Mouse (Mus musculus) erythroblast, adult 5-6 weeks (primary cell): Measurements from ENCODE around the gene Siva1. TPM values are rescaled to one million over a fixed set of nuclear protein-coding genes. Genes with fewer than 3 reads are reported as not detected.

Source experiments
- ATAC-seq: replicated peaks from 2 replicates; pipeline ENCODE4 v1.8.0; 2016; ENCODE audit warnings: moderate number of reproducible peaks, mild to moderate bottlenecking, moderate TSS enrichment, inconsistent platforms; ENCODE audit not compliant: poor library complexity, low FRiP score, severe bottlenecking
- total RNA-seq, 2 experiments: library from RNA; stranded (forward) in 1 of 2; stranded (reverse) in 1 of 2; fragments of 150-400 nt in 1 of 2; fragments of 200-764, 138-1000 nt in 1 of 2; gene quantifications; 2 replicates each; pipeline versions ENCODE4 v1.2.3 to v1.2.4; 2015 to 2017; ENCODE audit warnings: low replicate concordance in 2 of 2

Siva1 gene
- total RNA-seq, 2 experiments from 2014 or later: 45.0 to 65.9 TPM

DNA sequence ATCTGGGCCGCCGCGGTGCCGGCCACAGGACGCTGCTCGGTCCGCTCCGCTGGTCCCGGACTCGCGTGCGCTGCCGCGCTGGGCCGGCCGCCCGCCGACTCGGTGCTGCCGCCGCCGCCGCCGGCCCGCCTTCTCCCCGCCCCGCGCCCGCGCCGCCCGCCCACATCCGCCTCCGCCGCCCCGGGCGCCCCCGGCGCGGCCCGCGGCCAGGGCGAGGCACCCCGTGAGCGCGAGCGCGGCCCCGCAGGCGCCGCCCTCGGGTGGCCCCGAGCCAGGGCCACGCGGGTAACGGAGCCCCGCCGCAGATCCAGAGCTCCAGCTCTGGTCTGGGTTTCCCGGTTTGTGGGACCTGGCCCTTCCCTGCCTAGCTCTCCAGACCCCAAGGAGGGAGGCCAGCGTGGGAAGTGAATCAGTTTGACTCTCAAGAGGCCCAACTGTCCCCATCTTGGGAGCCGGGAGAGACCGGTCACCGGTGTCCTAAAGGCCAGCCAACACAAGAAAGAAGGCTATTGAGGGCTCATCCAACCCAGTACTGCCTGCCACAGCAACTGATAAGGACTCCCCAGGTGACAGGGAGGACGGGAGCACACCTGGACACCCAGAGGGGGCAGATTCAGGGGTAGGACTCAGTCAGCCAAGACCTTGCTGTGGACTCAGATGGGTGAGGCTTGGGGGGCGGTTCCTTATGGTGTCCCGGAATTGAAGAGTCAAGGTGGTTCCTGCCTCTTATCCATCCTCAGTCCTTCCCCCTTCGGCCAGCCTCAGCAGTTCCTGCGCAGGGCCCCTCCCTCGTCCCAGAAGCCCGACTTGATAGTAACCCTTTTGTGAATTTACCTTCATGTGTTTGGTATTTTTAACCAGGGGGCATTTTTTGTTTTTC is 29.9 kb downstream of the Siva1 start, which contains the start of gene Akt1:
Gene Akt1, minus strand, starts transcription at position 753 of the 880 bp plus-strand sequence.
- peak; percentile 29; the same call in 1 of the 2 replicates for ATAC-seq

GRCm38 (mm10) chr12:112675245-112676035 is 31.0 kb downstream of the Siva1 start:
- peak; percentile 59 for ATAC-seq

DNA sequence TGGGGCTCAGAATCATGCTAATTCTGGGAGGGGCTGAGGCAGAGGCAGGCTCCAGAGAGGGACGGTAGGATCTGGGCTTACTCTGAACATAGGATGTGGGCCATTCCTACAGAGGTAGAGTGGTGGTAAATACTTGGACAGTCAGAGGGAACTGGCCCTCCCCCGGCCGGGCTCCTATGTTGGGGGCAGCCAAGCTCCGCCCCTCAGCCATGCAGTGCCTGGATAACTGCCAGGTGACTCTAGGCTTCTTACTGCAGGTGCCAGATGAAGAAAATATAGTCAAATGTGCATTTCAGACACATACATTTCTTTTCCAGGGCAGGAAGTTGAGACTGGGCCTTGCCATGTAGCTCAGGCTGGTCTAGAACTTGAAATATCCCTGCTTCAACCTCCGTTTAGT is 32.6 kb downstream of the Siva1 start:
- no peak for ATAC-seq

- no peak for ATAC-seq
These were observed 33.6 kb downstream of the Siva1 start for GRCm38 (mm10) chr12:112677943-112678554.

DNA sequence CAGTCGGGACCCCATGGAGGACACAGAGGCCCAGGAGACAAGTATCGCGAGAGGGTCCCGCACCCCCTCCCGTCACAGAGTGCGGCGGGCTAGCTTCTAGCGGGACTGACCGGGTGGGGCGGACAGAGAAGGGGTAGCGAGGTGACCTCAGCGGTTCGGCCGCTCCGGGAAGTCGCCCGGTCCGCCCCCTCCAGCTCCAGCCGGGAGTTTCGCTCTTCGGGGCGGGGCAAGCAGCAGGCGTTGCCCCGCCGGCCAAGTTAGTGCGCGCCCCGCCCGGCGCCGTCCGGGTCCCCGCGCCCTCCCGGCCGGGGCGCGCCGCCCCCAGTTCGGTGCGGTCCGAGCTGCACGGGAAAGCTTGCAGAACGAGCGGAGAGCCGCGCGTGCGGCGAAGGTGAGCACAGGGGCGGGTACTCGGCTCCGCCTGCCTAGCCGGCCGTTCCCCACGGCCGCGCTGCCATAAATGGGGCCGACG is 34.1 kb downstream of the Siva1 start, which contains the start of gene Zbtb42:
Gene Zbtb42, plus strand, starts transcription at position 274 of the 472 bp plus-strand sequence.
- ATAC-seq: no peak

DNA sequence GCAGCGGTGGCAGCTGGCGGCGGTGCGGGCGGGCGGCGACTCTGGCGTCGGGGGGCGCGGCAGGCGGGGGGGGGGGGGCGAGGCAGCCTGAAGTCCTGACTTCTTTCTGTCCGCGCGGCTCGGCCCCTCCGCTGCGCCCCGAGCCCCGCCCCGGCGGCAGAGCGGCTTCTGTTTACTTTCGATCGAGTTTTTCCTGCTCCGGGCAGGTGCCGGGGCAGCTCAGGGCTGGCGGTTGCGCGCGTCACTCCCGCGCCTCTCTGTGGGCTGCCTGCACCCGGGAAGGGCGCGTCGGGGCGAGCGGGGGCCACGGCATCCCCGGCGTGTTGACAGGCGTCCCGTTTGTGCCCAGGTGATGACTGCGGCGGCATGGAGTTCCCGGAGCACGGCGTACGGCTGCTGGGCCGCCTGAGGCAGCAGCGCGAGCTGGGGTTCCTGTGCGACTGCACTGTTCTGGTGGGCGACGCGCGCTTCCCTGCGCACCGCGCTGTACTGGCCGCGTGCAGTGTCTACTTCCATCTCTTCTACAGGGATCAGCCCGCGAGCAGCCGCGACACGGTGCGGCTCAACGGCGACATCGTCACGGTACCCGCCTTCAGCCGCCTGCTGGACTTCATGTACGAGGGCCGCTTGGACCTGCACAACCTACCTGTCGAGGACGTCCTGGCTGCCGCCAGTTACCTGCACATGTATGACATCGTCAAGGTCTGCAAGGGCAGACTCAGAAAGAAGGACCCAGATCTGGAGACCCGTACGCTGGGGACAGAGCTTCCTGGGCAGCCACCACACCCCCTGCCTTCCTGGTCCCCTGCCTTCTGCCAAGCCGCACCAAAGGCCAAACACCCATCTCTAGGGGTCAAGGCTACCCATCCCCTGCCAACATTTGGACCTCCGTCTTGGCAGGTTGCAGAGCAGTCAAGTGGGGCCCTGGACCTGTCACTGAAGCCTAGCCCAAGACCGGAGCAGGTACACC is 34.8 kb downstream of the Siva1 start:
- ATAC-seq: no peak

DNA sequence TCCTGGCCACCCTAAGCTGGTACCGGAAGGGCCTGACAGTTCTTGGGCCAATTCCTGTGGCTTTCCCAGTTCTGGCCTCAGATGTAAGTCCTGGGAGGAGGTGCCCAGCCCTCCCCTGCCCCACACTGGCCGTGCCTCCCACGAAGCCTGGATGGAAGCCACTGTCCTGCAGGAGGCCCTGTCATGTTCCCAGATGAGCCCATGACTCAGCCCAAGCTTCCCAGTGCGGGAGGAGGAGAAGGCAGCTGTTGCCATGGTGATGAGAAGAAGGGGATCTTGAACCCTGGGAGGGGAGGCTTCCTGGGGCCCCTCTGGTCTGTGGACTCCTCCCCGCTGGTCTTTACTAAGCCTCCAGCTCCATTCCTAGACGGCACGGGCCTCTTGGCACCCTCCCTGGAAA is 38.9 kb downstream of the Siva1 start:
- ATAC-seq: no peak

- ATAC-seq: no peak
These were observed 44.0 kb downstream of the Siva1 start for GRCm38 (mm10) chr12:112688458-112688857.

DNA sequence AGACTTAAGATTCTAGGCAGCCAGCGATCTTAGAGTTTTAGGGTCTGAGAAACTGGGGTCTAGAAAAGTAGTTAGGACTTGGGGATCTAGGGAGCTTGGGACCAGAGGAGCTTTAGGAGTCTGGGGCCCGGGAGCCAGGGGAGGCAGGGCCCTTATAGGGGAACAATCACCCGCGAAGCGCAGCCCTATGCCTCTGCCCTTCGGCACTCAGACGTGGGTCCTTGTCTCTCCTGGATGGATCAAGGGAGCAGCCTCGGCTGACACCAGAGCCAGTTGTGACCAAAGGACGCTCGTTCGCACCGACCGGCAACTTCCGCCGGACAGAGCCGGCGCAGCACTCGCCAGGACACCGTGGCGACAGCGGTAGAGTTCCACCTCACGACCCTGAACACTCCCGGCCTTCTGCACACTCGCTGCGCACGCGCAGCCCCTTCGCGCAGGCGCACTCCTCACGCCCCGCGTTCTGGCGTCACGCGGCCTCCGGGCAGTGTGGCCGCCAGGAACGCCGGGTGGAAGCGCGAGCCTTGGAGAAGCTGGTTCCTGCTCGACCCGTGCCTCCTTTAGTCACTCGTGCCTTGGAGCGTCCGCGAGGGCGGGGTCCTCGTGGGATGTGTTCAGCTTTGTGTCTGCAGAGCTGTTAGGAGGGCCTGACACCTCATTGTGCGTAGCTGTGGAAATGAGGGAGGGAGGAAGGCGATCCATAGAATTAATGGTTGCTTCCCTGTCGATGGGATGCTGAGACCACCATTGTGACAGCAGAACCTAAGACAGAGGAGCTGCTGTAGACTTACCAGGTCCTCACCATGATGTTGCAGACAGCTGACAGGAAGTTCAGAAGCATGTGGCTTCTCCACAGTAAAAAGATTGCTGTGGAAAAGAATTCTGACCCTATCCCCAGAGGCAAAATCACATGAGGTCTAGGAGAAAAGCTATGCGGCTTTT is 49.0 kb downstream of the Siva1 start:
- peak; percentile 74 for ATAC-seq

DNA sequence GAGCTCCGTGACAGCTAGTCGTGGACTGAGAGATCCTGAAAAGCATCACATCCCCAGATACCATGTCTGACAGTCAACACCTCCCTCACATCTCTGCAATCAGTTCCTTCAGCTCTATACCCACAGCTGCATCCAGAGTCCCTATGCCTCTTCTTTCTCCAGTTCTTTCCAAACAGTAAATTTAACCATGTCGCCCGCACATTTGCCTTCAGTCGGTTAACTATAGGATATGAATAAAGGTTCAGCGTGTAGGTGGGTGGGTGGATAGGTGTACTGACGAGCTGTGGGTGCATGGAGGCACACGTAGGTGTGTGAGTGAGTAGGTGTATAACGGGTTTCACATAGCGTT is 49.6 kb downstream of the Siva1 start:
- no peak for ATAC-seq

DNA sequence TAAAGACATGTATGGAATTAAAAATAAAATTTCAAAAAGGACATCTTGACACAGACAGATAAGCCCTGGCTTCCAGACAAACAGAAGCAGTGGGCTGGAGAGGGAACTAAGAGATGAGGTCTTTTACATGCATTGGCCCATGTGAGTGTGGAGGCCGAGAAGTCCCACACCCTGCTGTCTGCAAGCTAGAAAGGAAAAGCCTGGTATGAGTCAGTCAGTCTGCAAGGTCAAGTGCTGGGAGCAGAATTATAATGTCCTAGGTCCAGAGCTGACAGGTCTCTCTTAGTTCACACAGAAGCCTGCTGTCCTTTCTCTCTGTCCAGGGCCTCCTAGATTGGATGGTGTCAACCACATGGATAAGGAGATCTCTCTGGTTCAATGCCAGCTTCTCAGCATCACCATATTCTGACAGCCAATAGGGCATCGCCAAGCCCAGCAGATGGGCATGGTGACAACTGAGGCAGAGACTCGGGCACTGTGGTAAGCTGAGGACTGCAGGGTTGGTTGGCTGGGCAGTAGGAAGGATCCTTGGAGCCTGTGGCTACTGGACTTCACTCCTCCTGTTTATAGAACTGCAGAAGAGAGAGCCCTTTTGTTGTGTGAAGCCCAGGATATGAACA is 52.4 kb downstream of the Siva1 start:
- no peak for ATAC-seq

Other genes with a start within 250 kb of the Siva1 start
- not detected in 2 replicates for gene A530016L24Rik, start 155.2 kb upstream of the Siva1 start, total RNA-seq (2015; ENCODE audit: low replicate concordance)
- not detected in 2 replicates for gene A530016L24Rik, start 155.2 kb upstream of the Siva1 start, total RNA-seq (2017; ENCODE audit: low replicate concordance)
- gene Tmem179, start 127.9 kb upstream of the Siva1 start, total RNA-seq (2015; ENCODE audit: low replicate concordance): not detected in 2 replicates
- gene Tmem179, start 127.9 kb upstream of the Siva1 start, total RNA-seq (2017; ENCODE audit: low replicate concordance): not detected in 2 replicates
- gene Inf2, start 55.9 kb upstream of the Siva1 start, total RNA-seq (2015; ENCODE audit: low replicate concordance): 3.1 and 4.6 TPM in 2 replicates
- gene Inf2, start 55.9 kb upstream of the Siva1 start, total RNA-seq (2017; ENCODE audit: low replicate concordance): 0.94 and 3.5 TPM in 2 replicates
- 20.5 and 32.3 TPM in 2 replicates for gene Adssl1, start 24.6 kb upstream of the Siva1 start, total RNA-seq (2015; ENCODE audit: low replicate concordance)
- 23.8 and 24.4 TPM in 2 replicates for gene Adssl1, start 24.6 kb upstream of the Siva1 start, total RNA-seq (2017; ENCODE audit: low replicate concordance)
- gene Akt1, start 30.2 kb downstream of the Siva1 start, total RNA-seq (2015; ENCODE audit: low replicate concordance): 20.9 and 30.7 TPM in 2 replicates
- gene Akt1, start 30.2 kb downstream of the Siva1 start, total RNA-seq (2017; ENCODE audit: low replicate concordance): 25.1 and 26.3 TPM in 2 replicates
- 2.3 TPM in 1 of 2 replicates, not detected in the other for gene Zbtb42, start 34.1 kb downstream of the Siva1 start, total RNA-seq (2015; ENCODE audit: low replicate concordance)
- 0.42 and 1.2 TPM in 2 replicates for gene Zbtb42, start 34.1 kb downstream of the Siva1 start, total RNA-seq (2017; ENCODE audit: low replicate concordance)
- gene Cep170b, start 75.8 kb downstream of the Siva1 start, total RNA-seq (2015; ENCODE audit: low replicate concordance): not detected in 2 replicates
- gene Cep170b, start 75.8 kb downstream of the Siva1 start, total RNA-seq (2017; ENCODE audit: low replicate concordance): 0.51 TPM in 1 of 2 replicates, not detected in the other
- gene Pld4, start 116.0 kb downstream of the Siva1 start, total RNA-seq (2015; ENCODE audit: low replicate concordance): 31.9 and 42.8 TPM in 2 replicates
- 14.6 and 26.6 TPM in 2 replicates for gene Pld4, start 116.0 kb downstream of the Siva1 start, total RNA-seq (2017; ENCODE audit: low replicate concordance)
- gene Ahnak2, start 158.0 kb downstream of the Siva1 start, total RNA-seq (2015; ENCODE audit: low replicate concordance): not detected in 2 replicates
- gene Ahnak2, start 158.0 kb downstream of the Siva1 start, total RNA-seq (2017; ENCODE audit: low replicate concordance): 0.09 TPM in 1 of 2 replicates, not detected in the other
- not detected in 2 replicates for gene Clba1, start 164.3 kb downstream of the Siva1 start, total RNA-seq (2015; ENCODE audit: low replicate concordance)
- 0.42 TPM in 1 of 2 replicates, not detected in the other for gene Clba1, start 164.3 kb downstream of the Siva1 start, total RNA-seq (2017; ENCODE audit: low replicate concordance)
- gene Cdca4, start 184.7 kb downstream of the Siva1 start, total RNA-seq (2015; ENCODE audit: low replicate concordance): 28.8 and 35.5 TPM in 2 replicates
- gene Cdca4, start 184.7 kb downstream of the Siva1 start, total RNA-seq (2017; ENCODE audit: low replicate concordance): 22.1 and 29.7 TPM in 2 replicates
- 1.9 and 2.3 TPM in 2 replicates for gene Gpr132, start 223.5 kb downstream of the Siva1 start, total RNA-seq (2015; ENCODE audit: low replicate concordance)
- gene Gpr132, start 223.5 kb downstream of the Siva1 start, total RNA-seq (2017; ENCODE audit: low replicate concordance): 1.1 and 2.1 TPM in 2 replicates